Mouse (Mus musculus): ENCODE data around the gene Ndufa8. TPM values are rescaled to one million over a fixed set of nuclear protein-coding genes. Genes with fewer than 3 reads are reported as not detected.
A peak's percentile ranks its signal among the peaks of the same experiment; 100 is the strongest.

Ndufa8 gene
- polyA plus RNA-seq (2015; fragmentation: Nextera tagmentation; extraction: Ambion mirVana), result 327 and 332 TPM in 2 replicates

DNA sequence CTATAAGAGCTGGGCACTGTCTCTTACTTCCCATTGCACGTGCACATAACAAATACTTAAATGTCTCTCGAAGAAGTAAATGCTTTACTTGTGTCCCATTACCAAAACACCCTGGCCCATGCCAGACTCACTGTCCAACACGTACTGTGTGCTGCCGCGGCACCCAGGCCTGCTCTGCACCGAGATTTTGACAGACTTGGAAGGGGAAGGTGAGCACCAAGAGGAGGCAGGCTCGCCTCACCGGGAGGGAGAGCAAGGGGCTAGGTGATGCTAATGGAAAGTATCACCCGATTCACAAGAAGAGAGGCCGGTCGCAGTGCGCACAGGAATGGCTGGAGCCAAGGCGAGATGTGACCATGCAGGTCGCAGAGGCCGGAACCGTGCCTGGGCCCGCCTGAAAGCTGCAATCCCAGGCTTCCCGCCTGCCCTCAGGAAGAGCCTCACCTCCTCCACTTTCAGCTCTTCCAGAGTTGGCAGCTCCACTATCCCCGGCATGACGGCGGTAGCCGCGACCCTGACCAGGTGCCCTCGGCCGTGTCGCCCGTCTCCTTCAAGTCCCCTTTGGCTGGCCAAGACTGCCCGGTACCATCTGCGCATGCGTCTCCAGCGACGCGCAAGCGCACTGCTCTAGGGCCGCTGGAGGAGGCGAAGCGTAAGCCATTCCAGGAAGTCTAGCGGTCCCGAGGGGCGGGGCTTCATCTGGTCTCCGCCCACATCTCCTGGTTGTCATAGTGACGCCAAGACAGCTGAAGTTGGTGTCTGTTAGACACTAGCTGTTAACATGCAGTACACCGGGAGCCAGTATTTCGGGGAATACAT lies at the start of gene Ndufa8, which contains the start of gene Morn5:
TSS of gene Ndufa8 (minus strand) at position 659 of the 819 bp plus-strand sequence.
TSS of gene Morn5 (plus strand) at position 711 of the 819 bp plus-strand sequence.
- H3K27me3 ChIP-seq, result no peaks in the 10 kb centered on the region; the same call in 1 of the 2 replicates
- peaks cover 21% of the 10 kb centered on the region for H3K4me1 ChIP-seq (replicated peaks)
- no peaks in the 10 kb centered on the region for H3K36me3 ChIP-seq
- peak within 1 kb of the TSS; percentile 64 for H3K27ac ChIP-seq (replicated peaks)
- peak within 1 kb of the TSS; percentile 76 for H3K9ac ChIP-seq
- peak within 1 kb of the TSS; percentile 65 for H3K4me3 ChIP-seq
- ATAC-seq (ENCODE audit: low FRiP score, low read depth), result peak; percentile 98
- H3K9me3 ChIP-seq, result no peaks in the 10 kb centered on the region
- H3K4me2 ChIP-seq, result peak within 1 kb of the TSS; percentile 61
- WGBS, result under 1% methylated on average over 44 of the region's 44 CpGs

DNA sequence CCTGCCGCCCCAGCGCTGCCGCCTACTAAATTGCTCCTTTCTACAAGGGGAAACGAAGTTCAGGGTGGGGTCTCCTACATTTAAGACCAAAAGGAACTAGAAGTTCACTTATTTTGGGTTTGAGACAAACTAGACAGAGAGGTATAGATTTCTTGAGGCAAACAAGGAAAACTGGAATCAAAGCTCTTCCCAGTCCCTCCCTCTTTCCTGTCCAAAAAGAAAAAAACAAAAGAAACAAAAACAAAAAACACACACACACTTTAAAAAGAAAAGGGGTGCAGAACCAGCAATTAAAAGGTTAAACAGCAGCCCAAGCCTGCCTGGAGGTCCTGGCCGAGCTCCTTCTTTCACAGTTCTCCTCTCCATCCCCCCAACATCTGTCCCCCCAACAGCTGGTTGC lies 48.8 kb upstream of the Ndufa8 start:
- WGBS, result 2% methylated on average over 5 of the region's 5 CpGs
- H3K9ac ChIP-seq, result no peak overlapping the region

DNA sequence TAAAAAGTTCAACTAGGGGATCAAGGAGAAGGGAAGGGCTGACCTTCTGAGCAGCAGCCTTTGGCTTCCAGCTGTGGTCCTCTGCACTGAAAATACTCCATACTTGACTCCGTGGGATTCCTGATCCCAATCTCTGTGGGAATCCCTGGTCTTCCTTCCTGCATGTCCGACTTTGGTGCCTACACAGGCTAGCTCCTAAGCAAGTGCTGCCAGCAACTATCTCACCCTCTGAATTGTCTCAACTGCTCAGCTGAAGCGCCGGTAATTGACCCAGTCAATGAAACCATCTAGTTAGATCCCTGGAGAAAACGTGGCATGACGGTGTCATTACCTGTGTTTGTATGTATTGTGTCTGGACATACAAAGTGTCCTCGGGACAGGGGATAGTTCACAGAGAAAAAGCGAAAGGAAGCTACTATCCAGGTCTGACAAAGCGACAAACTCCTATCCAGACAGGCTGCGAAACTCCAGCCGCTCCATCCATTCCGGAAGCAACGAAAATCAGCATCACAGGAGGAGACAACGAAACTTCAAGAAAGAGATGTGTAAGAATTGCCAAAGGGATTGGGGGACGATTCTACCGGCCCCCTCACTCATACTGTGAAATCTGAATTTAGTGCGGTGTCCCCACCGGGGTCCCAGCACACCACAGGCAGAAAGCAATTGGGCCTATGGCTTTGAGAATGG lies 48.1 kb upstream of the Ndufa8 start:
- Histone ChIP-seq H3K4me3 (no peak overlapping the region), H3K4me1 (replicated peaks) (peaks cover 6% of the 10 kb centered on the region), H3K27me3 (peaks cover 94% of the 10 kb centered on the region), H3K27ac (replicated peaks) (no peak overlapping the region), H3K9me3 (no peaks in the 10 kb centered on the region), H3K9ac (no peak overlapping the region), H3K4me2 (no peak overlapping the region), H3K36me3 (no peaks in the 10 kb centered on the region)
- ATAC-seq (ENCODE audit: low FRiP score, low read depth), result no peak
- 2% methylated on average over 18 of the region's 18 CpGs for WGBS

More for the DNA sequence above, 48.8 kb upstream of the Ndufa8 start:
- no peak overlapping the region for H3K4me2 ChIP-seq
- no peaks in the 10 kb centered on the region for H3K9me3 ChIP-seq
- H3K27ac ChIP-seq (replicated peaks), result no peak overlapping the region
- no peak for ATAC-seq (ENCODE audit: low FRiP score, low read depth)
- H3K36me3 ChIP-seq, result no peaks in the 10 kb centered on the region
- H3K27me3 ChIP-seq, result peaks cover 91% of the 10 kb centered on the region
- H3K4me1 ChIP-seq (replicated peaks), result peaks cover 13% of the 10 kb centered on the region
- no peak overlapping the region for H3K4me3 ChIP-seq

DNA sequence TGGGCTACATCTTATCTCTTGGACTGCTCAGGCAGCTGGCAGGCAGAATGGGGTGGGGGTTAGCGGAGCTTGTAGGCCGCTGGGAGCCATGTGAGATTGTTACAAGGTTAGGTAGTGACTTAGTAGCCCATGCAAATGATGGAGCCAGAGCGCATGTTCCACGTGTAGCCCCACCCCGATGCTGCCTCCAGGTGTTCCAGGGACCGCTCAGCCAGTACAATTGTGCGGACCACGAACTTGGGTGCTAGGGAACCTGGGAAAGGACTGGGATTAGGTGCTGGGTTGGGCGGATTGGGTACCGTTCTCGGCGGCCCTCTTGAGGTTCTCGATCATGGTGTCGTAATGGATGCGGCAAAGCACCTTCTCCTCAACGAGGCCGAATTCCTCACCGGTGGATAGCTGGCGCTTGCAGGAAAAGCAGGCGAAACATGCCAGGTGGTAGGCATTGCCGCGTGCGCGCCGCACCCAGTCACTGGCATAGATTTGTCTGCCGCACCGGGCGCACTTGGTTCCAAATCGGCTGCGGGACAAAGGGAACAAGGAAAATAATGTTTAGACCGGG lies 44.8 kb upstream of the Ndufa8 start:
- no peak for ATAC-seq (ENCODE audit: low FRiP score, low read depth)

DNA sequence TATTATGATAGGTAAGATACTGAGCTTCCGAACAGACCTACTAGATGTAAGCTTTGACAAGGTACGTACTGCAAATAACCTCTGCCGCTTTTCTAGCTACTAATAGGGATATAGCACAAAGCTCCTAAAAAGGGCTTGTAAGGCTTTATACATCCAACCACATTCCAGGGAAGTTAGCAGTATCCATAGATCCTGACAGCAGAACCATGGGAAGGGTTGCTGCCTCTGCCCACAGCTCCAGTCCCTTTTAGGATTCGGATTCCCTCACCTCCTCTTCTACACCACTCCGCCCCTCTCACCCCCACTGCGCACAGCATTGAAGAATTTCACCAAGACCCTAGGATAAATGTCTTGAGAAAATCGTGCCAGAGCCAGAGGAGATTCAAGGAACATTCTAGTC lies 44.1 kb upstream of the Ndufa8 start:
- no peak overlapping the region for H3K4me2 ChIP-seq
- no peaks in the 10 kb centered on the region for H3K9me3 ChIP-seq
- H3K36me3 ChIP-seq, result no peaks in the 10 kb centered on the region
- no peak overlapping the region for H3K27ac ChIP-seq (replicated peaks)
- no peak for ATAC-seq (ENCODE audit: low FRiP score, low read depth)
- H3K4me1 ChIP-seq (replicated peaks), result peaks cover 19% of the 10 kb centered on the region
- 13% methylated on average over 7 of the region's 7 CpGs for WGBS
- no peak overlapping the region for H3K4me3 ChIP-seq
- H3K27me3 ChIP-seq, result peaks cover 99% of the 10 kb centered on the region
- no peak overlapping the region for H3K9ac ChIP-seq

More for the DNA sequence above, 44.8 kb upstream of the Ndufa8 start:
- Histone ChIP-seq H3K4me2 (0 out of 2 replicates have a peak overlapping the region, but pooled peaks have one; percentile 5), H3K27ac (replicated peaks) (no peak overlapping the region), H3K27me3 (peaks cover 99% of the 10 kb centered on the region), H3K4me1 (replicated peaks) (peaks cover 19% of the 10 kb centered on the region), H3K36me3 (no peaks in the 10 kb centered on the region), H3K4me3 (peak overlapping the region; percentile 1; the same call in 1 of the 2 replicates), H3K9ac (no peak overlapping the region), H3K9me3 (no peaks in the 10 kb centered on the region)
- 5% methylated on average over 31 of the region's 31 CpGs for WGBS

DNA sequence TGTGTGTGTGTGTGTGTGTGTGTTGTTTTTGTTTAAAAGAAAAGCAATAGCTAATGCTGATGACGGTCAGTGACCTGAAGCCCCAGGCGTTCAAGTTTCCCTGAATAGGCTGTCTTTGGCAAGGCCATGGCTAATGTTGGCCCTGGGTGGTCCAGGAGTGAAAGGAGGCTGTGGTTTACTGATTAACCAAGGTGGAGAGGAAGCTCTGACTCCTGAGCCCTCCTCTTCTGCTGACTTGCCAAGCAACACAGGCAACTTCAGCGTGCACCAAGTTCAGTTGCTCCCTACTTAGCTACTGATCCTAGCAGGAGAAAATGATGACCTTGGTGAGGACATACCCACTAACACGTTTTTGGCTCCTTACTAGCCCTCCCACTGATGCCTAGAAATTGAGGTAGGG lies 43.5 kb upstream of the Ndufa8 start:
- peaks cover 19% of the 10 kb centered on the region for H3K4me1 ChIP-seq (replicated peaks)
- H3K36me3 ChIP-seq, result no peaks in the 10 kb centered on the region
- WGBS, result 2% methylated on average over 4 of the region's 4 CpGs
- H3K27ac ChIP-seq (replicated peaks), result no peak overlapping the region
- no peak for ATAC-seq (ENCODE audit: low FRiP score, low read depth)
- H3K4me3 ChIP-seq, result no peak overlapping the region
- H3K9ac ChIP-seq, result no peak overlapping the region
- peaks cover 98% of the 10 kb centered on the region for H3K27me3 ChIP-seq
- no peak overlapping the region for H3K4me2 ChIP-seq
- no peaks in the 10 kb centered on the region for H3K9me3 ChIP-seq

DNA sequence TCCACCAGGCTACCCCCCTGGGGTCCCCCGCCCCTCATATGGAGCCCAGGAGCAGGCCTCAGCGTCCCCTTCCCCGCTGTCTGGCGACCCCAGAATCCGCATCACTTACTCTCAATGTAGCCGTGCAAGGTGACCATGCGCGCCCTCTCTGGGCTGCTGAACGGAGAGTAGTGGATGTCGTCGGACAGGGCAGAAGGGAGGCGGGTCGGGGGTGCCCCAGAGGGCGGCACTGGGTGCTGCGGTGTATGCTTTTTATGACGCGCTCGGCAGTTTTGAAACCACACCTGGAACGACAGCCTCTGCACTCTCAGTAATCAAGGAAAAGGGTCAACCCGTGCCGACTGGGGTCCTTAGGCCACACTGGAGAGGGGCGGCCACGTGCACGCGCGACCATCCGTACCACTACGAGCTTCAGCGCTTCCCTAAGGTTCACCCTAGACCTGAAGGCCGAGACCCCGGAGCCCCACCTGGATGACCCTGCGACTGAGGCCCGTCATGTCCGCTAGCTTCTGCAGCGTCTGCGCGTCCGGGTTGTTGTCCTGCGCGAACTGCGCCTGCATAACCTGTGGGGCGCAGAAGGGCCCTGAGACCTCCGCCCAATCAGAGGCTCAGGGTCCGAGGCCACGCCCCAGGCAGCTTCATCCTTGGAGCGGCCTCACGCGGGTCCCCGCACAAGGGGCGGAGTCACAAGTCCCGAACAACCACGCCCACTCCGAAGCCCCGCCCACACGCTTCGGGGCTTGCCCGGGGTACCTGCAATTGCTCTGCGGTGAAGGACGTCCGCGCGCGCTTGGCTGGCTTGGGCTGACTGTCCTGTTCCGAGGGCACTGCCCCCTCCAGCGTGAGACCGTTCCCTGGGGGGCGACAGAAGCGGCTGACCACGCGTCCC lies 41.9 kb upstream of the Ndufa8 start:
- H3K36me3 ChIP-seq, result no peaks in the 10 kb centered on the region
- peak overlapping the region; percentile 69 for H3K4me2 ChIP-seq
- WGBS, result 2% methylated on average over 70 of the region's 70 CpGs
- ATAC-seq (ENCODE audit: low FRiP score, low read depth), result peak; percentile 70; the same call in 1 of the 2 replicates
- no peaks in the 10 kb centered on the region for H3K9me3 ChIP-seq
- H3K27me3 ChIP-seq, result peaks cover 91% of the 10 kb centered on the region
- H3K27ac ChIP-seq (replicated peaks), result no peak overlapping the region
- H3K4me3 ChIP-seq, result peak overlapping the region; percentile 39
- H3K4me1 ChIP-seq (replicated peaks), result peaks cover 19% of the 10 kb centered on the region
- no peak overlapping the region for H3K9ac ChIP-seq

DNA sequence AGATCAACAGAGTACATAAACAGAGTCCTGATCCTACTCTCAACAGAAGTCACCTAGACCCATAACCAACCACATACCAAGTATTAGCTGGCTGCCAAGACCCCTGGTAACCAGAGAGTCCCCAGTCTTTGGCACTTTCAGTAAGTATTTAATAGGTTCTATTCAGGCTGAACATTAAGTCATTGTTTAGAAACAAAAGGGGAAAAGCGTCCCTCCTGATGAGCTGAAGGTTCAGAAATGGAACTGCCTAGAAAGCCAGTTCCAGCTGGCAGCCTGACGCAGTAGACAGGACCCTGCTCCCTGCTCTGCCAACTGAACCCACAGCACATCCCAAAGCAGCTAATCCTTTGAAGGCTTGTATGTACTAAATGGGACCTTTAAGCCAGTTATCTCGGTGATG lies 40.0 kb upstream of the Ndufa8 start:
- ATAC-seq (ENCODE audit: low FRiP score, low read depth), result no peak
- peaks cover 18% of the 10 kb centered on the region for H3K4me1 ChIP-seq (replicated peaks)
- H3K9me3 ChIP-seq, result no peaks in the 10 kb centered on the region
- H3K27ac ChIP-seq (replicated peaks), result no peak overlapping the region
- 37% methylated on average over 3 of the region's 3 CpGs for WGBS
- H3K9ac ChIP-seq, result no peak overlapping the region
- peaks cover 73% of the 10 kb centered on the region for H3K27me3 ChIP-seq
- no peak overlapping the region for H3K4me2 ChIP-seq
- H3K36me3 ChIP-seq, result no peaks in the 10 kb centered on the region
- no peak overlapping the region for H3K4me3 ChIP-seq

DNA sequence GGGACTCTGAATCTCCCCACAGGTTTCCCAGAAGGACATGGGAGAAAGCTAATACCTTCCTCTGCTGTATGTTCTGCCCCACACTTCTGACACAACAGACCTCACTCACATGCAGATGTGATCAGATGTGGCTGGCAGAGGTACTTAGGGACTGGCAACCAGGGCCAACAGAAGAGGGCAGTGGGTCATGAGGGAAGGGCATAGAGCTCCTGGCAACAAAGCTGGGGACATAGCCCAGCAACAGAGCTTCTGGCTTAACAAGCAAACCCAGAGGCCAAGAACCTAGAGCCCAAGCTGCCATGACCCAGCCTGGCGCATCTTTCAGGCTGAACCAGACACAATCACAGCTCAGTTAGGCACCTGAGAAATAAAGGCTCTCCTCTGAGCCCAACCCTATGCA lies 35.8 kb upstream of the Ndufa8 start:
- no peak for ATAC-seq (ENCODE audit: low FRiP score, low read depth)
- Histone ChIP-seq H3K9ac (no peak overlapping the region), H3K4me2 (no peak overlapping the region), H3K4me3 (no peak overlapping the region), H3K9me3 (no peaks in the 10 kb centered on the region), H3K36me3 (no peaks in the 10 kb centered on the region), H3K4me1 (replicated peaks) (no peaks in the 10 kb centered on the region), H3K27me3 (peaks cover 31% of the 10 kb centered on the region), H3K27ac (replicated peaks) (no peak overlapping the region)
- 94% methylated on average over 1 of the region's 1 CpGs for WGBS

DNA sequence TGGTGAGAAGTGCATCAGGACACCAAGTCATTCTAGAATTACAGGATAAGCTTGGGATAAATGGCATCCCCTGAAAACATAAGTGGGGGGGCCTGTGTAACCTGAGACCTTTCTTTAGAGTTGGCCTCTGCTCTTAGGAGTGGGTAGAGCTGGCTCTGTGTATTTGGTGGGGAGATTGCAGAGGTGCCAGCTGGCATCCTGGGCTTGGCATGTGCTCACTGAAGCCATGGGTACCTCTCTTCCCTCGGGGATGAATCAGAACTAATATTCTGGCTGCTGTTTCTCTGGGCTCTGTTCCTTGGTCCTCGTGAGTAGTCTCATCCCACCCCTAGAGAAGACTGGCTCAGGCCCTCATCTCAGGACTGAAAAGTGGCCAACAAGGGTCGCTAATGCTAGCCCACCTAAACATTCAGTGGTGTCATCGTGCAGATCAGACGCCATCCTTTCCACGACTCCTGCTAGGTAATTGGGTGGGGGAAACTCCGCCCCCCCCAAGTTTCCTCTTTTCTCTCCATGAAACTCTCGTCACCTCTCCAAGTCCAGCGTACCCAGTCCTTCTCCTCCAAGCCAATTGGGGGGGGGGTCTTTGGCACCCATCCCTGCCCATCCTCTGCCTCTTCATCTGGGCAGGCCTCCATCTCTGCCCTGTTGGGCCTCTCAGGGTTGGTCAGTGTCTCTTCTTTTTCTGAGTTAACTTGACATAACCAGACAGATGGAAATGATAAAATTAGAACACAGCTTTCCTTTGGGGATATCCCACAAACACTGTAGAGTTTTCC lies 33.8 kb upstream of the Ndufa8 start:
- Histone ChIP-seq H3K9me3 (no peaks in the 10 kb centered on the region), H3K4me2 (no peak overlapping the region), H3K4me3 (no peak overlapping the region), H3K4me1 (replicated peaks) (no peaks in the 10 kb centered on the region), H3K27ac (replicated peaks) (no peak overlapping the region), H3K27me3 (peaks cover 14% of the 10 kb centered on the region), H3K9ac (no peak overlapping the region), H3K36me3 (no peaks in the 10 kb centered on the region)
- WGBS, result 75% methylated on average over 9 of the region's 9 CpGs
- no peak for ATAC-seq (ENCODE audit: low FRiP score, low read depth)

DNA sequence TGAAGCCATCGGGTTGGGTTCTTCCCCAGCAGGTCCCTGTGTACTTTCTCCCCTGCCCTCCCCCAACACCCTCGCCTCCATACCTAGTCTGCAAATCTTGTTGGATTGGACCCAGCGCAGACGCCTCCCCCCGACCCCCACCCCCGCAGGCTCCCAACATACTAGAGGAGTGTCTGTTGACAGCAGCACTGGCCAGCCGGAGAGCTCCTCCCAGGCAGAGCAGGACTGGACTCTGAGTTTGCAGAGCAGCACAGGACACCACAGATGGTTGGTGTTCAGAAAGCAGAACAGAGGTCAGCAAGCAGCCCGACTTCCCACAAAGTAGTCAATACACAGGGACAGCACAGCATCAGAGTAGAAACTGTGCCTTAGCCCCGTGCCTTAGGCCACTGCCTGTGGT lies 32.2 kb upstream of the Ndufa8 start:
- H3K36me3 ChIP-seq, result no peaks in the 10 kb centered on the region
- 0 out of 2 replicates have a peak, but pooled peaks cover 3% of the 10 kb centered on the region for H3K27me3 ChIP-seq
- H3K27ac ChIP-seq (replicated peaks), result no peak overlapping the region
- 43% methylated on average over 9 of the region's 9 CpGs for WGBS
- no peak overlapping the region for H3K9ac ChIP-seq
- H3K9me3 ChIP-seq, result no peaks in the 10 kb centered on the region
- no peak overlapping the region for H3K4me2 ChIP-seq
- peaks cover 11% of the 10 kb centered on the region for H3K4me1 ChIP-seq (replicated peaks)
- no peak overlapping the region for H3K4me3 ChIP-seq
- ATAC-seq (ENCODE audit: low FRiP score, low read depth), result no peak
